In genomic region chr11:78490781-78491241, GRCm38 (mm10) we compare ENCODE assay signal across 8 mouse cellular contexts. TPM values are rescaled to one million over a fixed set of nuclear protein-coding genes. Genes with fewer than 3 reads are reported as not detected.
DNase-seq lines count a peak whose midpoint lies in the region; ATAC-seq and TF ChIP-seq lines count a peak whose summit lies in the region.

No protein-coding gene starts in this region.

- no peaks in the 10 kb centered on the region for H3K36me3 ChIP-seq in kidney, embryonic 14.5 days (ENCODE audit: control insufficient read depth, insufficient read depth, low read length)
- H3K36me3 ChIP-seq in forebrain, embryonic 16.5 days (ENCODE audit: control insufficient read depth, insufficient read depth) = peaks cover 7% of the 10 kb centered on the region; the same call in 1 of the 2 replicates
- no peaks in the 10 kb centered on the region for H3K36me3 ChIP-seq in kidney, postnatal 0 days (ENCODE audit: insufficient read depth, low read length)
- no peaks in the 10 kb centered on the region for H3K36me3 ChIP-seq in liver, embryonic 15.5 days (replicated peaks)

- ATAC-seq in kidney, embryonic 14.5 days (ENCODE audit: low FRiP score, low TSS enrichment) = peak; percentile 47; the same call in 1 of the 2 replicates
- peak; percentile 84 for ATAC-seq in forebrain, embryonic 16.5 days
- ATAC-seq in kidney, postnatal 0 days (replicated peaks; ENCODE audit: low FRiP score, low read depth) = no peak
- no peak for ATAC-seq in liver, embryonic 15.5 days (ENCODE audit: insufficient read depth)

- no peak for DNase-seq in kidney, adult 9 months
- DNase-seq in cerebellum, adult 11-12 months = peak; percentile 76
- DNase-seq in kidney, postnatal 0 days (ENCODE audit: low spot score) = peak; percentile 44
- DNase-seq in right cerebral cortex, postnatal 36 days (ENCODE audit: low spot score in 2 of 2) = peak; percentile 36 to 39
- no peak for DNase-seq in urinary bladder, postnatal 36 days (ENCODE audit: low spot score in 2 of 2)

- peak; percentile 41; the same call in 1 of the 2 replicates for TF ChIP-seq CTCF in kidney, postnatal 0 days (IDR thresholded peaks at IDR 0.05; ENCODE audit: low read depth)

- H3K4me1 ChIP-seq in kidney, embryonic 14.5 days (ENCODE audit: control insufficient read depth, insufficient read depth, low read length) = no peaks in the 10 kb centered on the region
- H3K4me1 ChIP-seq in forebrain, embryonic 16.5 days (replicated peaks; ENCODE audit: control insufficient read depth, insufficient read depth, low read length) = peaks cover 30% of the 10 kb centered on the region
- H3K4me1 ChIP-seq in kidney, postnatal 0 days (replicated peaks; ENCODE audit: insufficient read depth, low read length) = no peaks in the 10 kb centered on the region
- 0 out of 2 replicates have a peak, but pooled peaks cover 3% of the 10 kb centered on the region for H3K4me1 ChIP-seq in liver, embryonic 15.5 days (replicated peaks)

- peak overlapping the region; percentile 18 for H3K4me3 ChIP-seq in kidney, embryonic 14.5 days (ENCODE audit: low read length)
- peak overlapping the region; percentile 37 for H3K4me3 ChIP-seq in forebrain, embryonic 16.5 days (replicated peaks; ENCODE audit: low read length)
- H3K4me3 ChIP-seq in kidney, postnatal 0 days (replicated peaks; ENCODE audit: low read depth, low read length) = peak overlapping the region; percentile 11; the same call in 1 of the 2 replicates
- 0 out of 2 replicates have a peak overlapping the region, but pooled peaks have one; percentile 20 for H3K4me3 ChIP-seq in liver, embryonic 15.5 days (replicated peaks)

- peak overlapping the region; percentile 42 for H3K4me2 ChIP-seq in kidney, embryonic 14.5 days (replicated peaks; ENCODE audit: low read depth, low read length)
- peak overlapping the region; percentile 58 for H3K4me2 ChIP-seq in forebrain, embryonic 16.5 days (ENCODE audit: low read length)
- peak overlapping the region; percentile 44 for H3K4me2 ChIP-seq in kidney, postnatal 0 days (ENCODE audit: low read length)
- H3K4me2 ChIP-seq in liver, embryonic 15.5 days = peak overlapping the region; percentile 45

- no peak overlapping the region for H3K9ac ChIP-seq in kidney, embryonic 14.5 days (ENCODE audit: low read depth, low read length)
- H3K9ac ChIP-seq in forebrain, embryonic 16.5 days (replicated peaks; ENCODE audit: low read depth, low read length) = peak overlapping the region; percentile 53
- no peak overlapping the region for H3K9ac ChIP-seq in kidney, postnatal 0 days (ENCODE audit: low read depth, low read length)
- H3K9ac ChIP-seq in liver, embryonic 15.5 days = no peak overlapping the region

- no peak overlapping the region for H3K27ac ChIP-seq in kidney, embryonic 14.5 days (ENCODE audit: low read depth, low read length)
- no peak overlapping the region for H3K27ac ChIP-seq in forebrain, embryonic 16.5 days (ENCODE audit: low read length)
- H3K27ac ChIP-seq in kidney, postnatal 0 days = no peak overlapping the region
- no peak overlapping the region for H3K27ac ChIP-seq in liver, embryonic 15.5 days (replicated peaks)

- H3K27me3 ChIP-seq in kidney, embryonic 14.5 days (ENCODE audit: control insufficient read depth, insufficient read depth, low read length) = peaks cover 54% of the 10 kb centered on the region
- H3K27me3 ChIP-seq in forebrain, embryonic 16.5 days (replicated peaks; ENCODE audit: control insufficient read depth, insufficient read depth, low read length) = 0 out of 2 replicates have a peak, but pooled peaks cover 5% of the 10 kb centered on the region
- H3K27me3 ChIP-seq in kidney, postnatal 0 days (ENCODE audit: insufficient read depth, low read length) = peaks cover 42% of the 10 kb centered on the region
- H3K27me3 ChIP-seq in liver, embryonic 15.5 days = peaks cover 87% of the 10 kb centered on the region

- H3K9me3 ChIP-seq in kidney, embryonic 14.5 days (ENCODE audit: control insufficient read depth, low read length) = no peaks in the 10 kb centered on the region; the same call in none of the 2 replicates
- no peaks in the 10 kb centered on the region for H3K9me3 ChIP-seq in forebrain, embryonic 16.5 days (ENCODE audit: control insufficient read depth, low read length)
- no peaks in the 10 kb centered on the region for H3K9me3 ChIP-seq in kidney, postnatal 0 days (replicated peaks; ENCODE audit: low read length)
- no peaks in the 10 kb centered on the region for H3K9me3 ChIP-seq in liver, embryonic 15.5 days (replicated peaks)

- 10% methylated on average over 48 of the region's 48 CpGs for WGBS in kidney, embryonic 14.5 days
- WGBS in forebrain, embryonic 16.5 days = 5% methylated on average over 48 of the region's 48 CpGs
- 9% methylated on average over 47 of the region's 48 CpGs for WGBS in kidney, postnatal 0 days
- WGBS in liver, embryonic 15.5 days (ENCODE audit: insufficient replicate concordance) = 9% methylated on average over 48 of the region's 48 CpGs

RNA-seq across cellular contexts. Expression of gene Sarm1, which starts 6.7 kb away (rescaled TPM):
- polyA plus RNA-seq in kidney, embryonic 14.5 days (2014; fragmentation: Nextera tagmentation; extraction: Ambion mirVana) = 1.4 and 1.7 TPM in 2 replicates
- 51.6 and 56.6 TPM in 2 replicates for polyA plus RNA-seq in forebrain, embryonic 16.5 days (2015; fragmentation: Nextera tagmentation; extraction: Ambion mirVana)
- polyA plus RNA-seq in kidney, postnatal 0 days (2015; fragmentation: Nextera tagmentation; extraction: Ambion mirVana) = 0.55 and 1.1 TPM in 2 replicates
- 0.17 and 0.20 TPM in 2 replicates for polyA plus RNA-seq in liver, embryonic 15.5 days (2015; fragmentation: Nextera tagmentation; extraction: Ambion mirVana)

RNA-seq across cellular contexts. Expression of gene Vtn, which starts 8.1 kb away (rescaled TPM):
- 0.73 and 0.84 TPM in 2 replicates for polyA plus RNA-seq in kidney, embryonic 14.5 days (2014; fragmentation: Nextera tagmentation; extraction: Ambion mirVana)
- polyA plus RNA-seq in forebrain, embryonic 16.5 days (2015; fragmentation: Nextera tagmentation; extraction: Ambion mirVana) = 76.0 and 99.3 TPM in 2 replicates
- 0.70 and 1.7 TPM in 2 replicates for polyA plus RNA-seq in kidney, postnatal 0 days (2015; fragmentation: Nextera tagmentation; extraction: Ambion mirVana)
- 675 and 834 TPM in 2 replicates for polyA plus RNA-seq in liver, embryonic 15.5 days (2015; fragmentation: Nextera tagmentation; extraction: Ambion mirVana)

RNA-seq across cellular contexts. Expression of gene Sebox, which starts 12.4 kb away (rescaled TPM):
- polyA plus RNA-seq in kidney, embryonic 14.5 days (2014; fragmentation: Nextera tagmentation; extraction: Ambion mirVana) = not detected in 2 replicates
- 0.16 and 0.19 TPM in 2 replicates for polyA plus RNA-seq in forebrain, embryonic 16.5 days (2015; fragmentation: Nextera tagmentation; extraction: Ambion mirVana)
- polyA plus RNA-seq in kidney, postnatal 0 days (2015; fragmentation: Nextera tagmentation; extraction: Ambion mirVana) = not detected in 2 replicates
- polyA plus RNA-seq in liver, embryonic 15.5 days (2015; fragmentation: Nextera tagmentation; extraction: Ambion mirVana) = 0.25 and 0.29 TPM in 2 replicates

RNA-seq across cellular contexts. Expression of gene Tmem199, which starts 21.2 kb away (rescaled TPM):
- 61.2 and 63.6 TPM in 2 replicates for polyA plus RNA-seq in kidney, embryonic 14.5 days (2014; fragmentation: Nextera tagmentation; extraction: Ambion mirVana)
- 78.8 and 86.3 TPM in 2 replicates for polyA plus RNA-seq in forebrain, embryonic 16.5 days (2015; fragmentation: Nextera tagmentation; extraction: Ambion mirVana)
- 56.0 and 58.9 TPM in 2 replicates for polyA plus RNA-seq in kidney, postnatal 0 days (2015; fragmentation: Nextera tagmentation; extraction: Ambion mirVana)
- polyA plus RNA-seq in liver, embryonic 15.5 days (2015; fragmentation: Nextera tagmentation; extraction: Ambion mirVana) = 20.0 and 20.4 TPM in 2 replicates

RNA-seq across cellular contexts. Expression of gene Poldip2, which starts 21.2 kb away (rescaled TPM):
- 122 and 161 TPM in 2 replicates for polyA plus RNA-seq in kidney, embryonic 14.5 days (2014; fragmentation: Nextera tagmentation; extraction: Ambion mirVana)
- 209 and 214 TPM in 2 replicates for polyA plus RNA-seq in forebrain, embryonic 16.5 days (2015; fragmentation: Nextera tagmentation; extraction: Ambion mirVana)
- 173 and 191 TPM in 2 replicates for polyA plus RNA-seq in kidney, postnatal 0 days (2015; fragmentation: Nextera tagmentation; extraction: Ambion mirVana)
- 61.4 and 66.3 TPM in 2 replicates for polyA plus RNA-seq in liver, embryonic 15.5 days (2015; fragmentation: Nextera tagmentation; extraction: Ambion mirVana)

Comparison
In these comparisons a context has a peak if more than half of its experiments do, and no peak if none do; other contexts are left out.
1. ATAC-seq: peak in kidney, embryonic 14.5 days (single experiment) and forebrain, embryonic 16.5 days (single experiment); none in kidney, postnatal 0 days (single experiment) and liver, embryonic 15.5 days (single experiment).
2. DNase-seq: peak in cerebellum, adult 11-12 months (single experiment), kidney, postnatal 0 days (single experiment) and right cerebral cortex, postnatal 36 days (2 of 2); none in kidney, adult 9 months (single experiment) and urinary bladder, postnatal 36 days (0 of 2).
3. RNA of gene Sarm1, which starts 6.7 kb away (polyA plus RNA-seq): 51.6 to 56.6 TPM in forebrain, embryonic 16.5 days; 1.4 to 1.7 TPM in kidney, embryonic 14.5 days, 0.55 to 1.1 TPM in kidney, postnatal 0 days and 0.17 to 0.20 TPM in liver, embryonic 15.5 days; every median in the first group is over 10 times any median in the second.
4. RNA of gene Vtn, which starts 8.1 kb away (polyA plus RNA-seq): 675 to 834 TPM in liver, embryonic 15.5 days and 76.0 to 99.3 TPM in forebrain, embryonic 16.5 days; 0.73 to 0.84 TPM in kidney, embryonic 14.5 days and 0.70 to 1.7 TPM in kidney, postnatal 0 days; every median in the first group is over 10 times any median in the second.
5. Peak in every context shown above with its lines, with median percentiles within 50 percentile points of each other: H3K4me2 ChIP-seq and H3K4me3 ChIP-seq.